Mouse (Mus musculus): ENCODE data around the gene Crocc2.
A peak's percentile ranks its signal among the peaks of the same experiment; 100 is the strongest.

Gene Crocc2

GRCm38 (mm10) chr1:93168295-93168775 is at the start of gene Crocc2:
Crocc2 (plus strand) TSS chr1:93168725.
- no peak for DNase-seq (ENCODE audit: low read depth, low spot score)

DNA sequence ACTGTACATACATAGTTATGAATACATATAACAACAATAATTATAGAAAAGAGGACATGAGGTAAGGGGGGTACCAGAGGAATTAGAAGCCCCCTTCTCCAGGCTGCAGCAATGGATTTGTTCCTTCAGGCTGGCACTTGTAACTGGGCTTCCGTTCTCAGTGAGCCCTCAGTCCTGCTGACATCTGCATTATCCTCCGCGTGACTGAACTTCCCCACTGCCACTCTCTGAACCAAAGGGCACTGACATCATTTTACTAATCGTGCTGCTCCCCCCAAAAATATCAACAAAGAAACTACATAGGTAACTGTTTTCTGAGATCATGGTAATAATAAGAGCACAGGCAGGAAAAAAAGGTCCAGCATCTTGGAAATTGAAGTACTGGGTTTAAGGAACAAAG is 49.7 kb upstream of the Crocc2 start:
- no peak for DNase-seq (ENCODE audit: low read depth, low spot score)

GRCm38 (mm10) chr1:93123179-93123854 is 45.2 kb upstream of the Crocc2 start:
- DNase-seq (ENCODE audit: low read depth, low spot score), result no peak

DNA sequence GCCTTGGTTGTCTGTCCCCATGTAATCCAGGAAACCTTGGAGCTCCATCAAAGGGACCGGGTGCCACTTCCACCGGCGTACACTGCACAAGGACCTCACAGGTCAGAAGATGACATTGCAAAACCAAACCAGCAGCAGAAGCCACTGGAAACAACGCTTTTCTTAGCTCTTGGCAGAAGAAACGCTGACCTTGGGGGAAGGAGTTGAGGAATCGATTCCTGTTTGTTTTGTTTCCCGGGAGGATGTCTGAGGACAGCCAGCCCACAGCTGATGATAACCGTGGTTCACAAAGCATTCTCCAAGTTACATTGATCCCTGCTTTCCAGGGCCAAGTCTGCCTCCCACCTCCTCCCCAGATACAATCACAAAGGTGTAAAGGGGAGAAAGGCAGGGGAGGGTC is 44.5 kb upstream of the Crocc2 start:
- no peak for DNase-seq (ENCODE audit: low read depth, low spot score)

DNA sequence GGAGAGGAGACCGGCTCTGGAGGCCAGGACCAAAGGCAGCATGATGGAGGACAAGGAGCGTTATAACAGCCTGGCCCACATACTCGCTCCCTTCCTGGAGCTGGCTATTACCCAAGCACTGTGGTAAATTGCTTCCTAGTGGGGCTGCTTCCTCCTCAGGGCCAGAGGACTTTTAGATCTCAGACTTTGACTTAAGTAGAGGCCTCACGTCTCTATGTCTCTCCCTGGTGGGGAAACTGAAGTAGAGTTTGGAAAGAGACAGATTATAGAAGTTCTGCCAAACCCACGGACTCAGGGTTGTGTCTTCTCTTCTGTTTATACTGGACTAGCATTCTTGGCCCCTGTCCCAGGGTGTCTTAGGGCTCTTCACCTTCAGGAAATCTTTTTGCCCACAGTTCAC is 43.3 kb upstream of the Crocc2 start:
- DNase-seq (ENCODE audit: low read depth, low spot score), result no peak

GRCm38 (mm10) chr1:93128209-93128608 is 40.3 kb upstream of the Crocc2 start:
- DNase-seq (ENCODE audit: low read depth, low spot score), result no peak

- DNase-seq (ENCODE audit: low read depth, low spot score), result peak; percentile 77
Measured at GRCm38 (mm10) chr1:93128710-93129349, 39.7 kb upstream of the Crocc2 start.

DNA sequence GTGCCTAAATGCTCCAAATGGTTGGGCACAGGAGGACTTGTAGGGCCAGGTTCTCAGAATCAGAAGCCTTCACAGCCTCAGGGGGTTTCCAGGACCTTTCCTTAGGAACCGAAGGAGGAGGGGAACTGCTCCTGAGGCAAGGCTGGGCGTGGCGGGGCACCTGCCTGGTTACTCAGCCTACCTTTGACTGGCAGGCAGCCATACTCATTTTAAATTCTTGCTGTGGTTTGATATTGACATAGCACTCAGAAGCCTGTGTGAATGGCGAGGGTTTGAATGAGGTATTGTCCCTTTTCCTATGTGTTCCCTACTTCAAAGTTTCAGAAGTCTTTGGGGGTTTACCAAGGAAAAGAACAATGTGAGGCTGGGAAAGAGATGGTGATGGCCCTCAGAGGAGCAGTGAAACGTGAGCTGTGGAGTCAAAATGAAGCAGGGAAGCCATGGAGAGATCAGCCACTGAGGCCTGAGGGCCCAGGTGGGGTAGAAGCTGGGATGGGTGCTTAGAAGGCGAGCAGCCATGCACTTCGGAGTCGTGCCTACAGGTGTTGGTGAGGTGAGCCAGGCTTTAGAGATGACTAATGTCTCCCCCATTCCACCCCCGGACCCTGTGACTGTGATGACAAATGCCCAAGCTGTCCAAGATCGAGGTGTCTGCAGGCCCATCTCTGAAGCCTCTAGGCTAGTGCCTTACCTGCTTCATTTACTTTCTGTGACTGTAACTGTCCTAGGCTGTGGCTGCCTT is 38.1 kb upstream of the Crocc2 start:
- DNase-seq (ENCODE audit: low read depth, low spot score), result no peak

DNA sequence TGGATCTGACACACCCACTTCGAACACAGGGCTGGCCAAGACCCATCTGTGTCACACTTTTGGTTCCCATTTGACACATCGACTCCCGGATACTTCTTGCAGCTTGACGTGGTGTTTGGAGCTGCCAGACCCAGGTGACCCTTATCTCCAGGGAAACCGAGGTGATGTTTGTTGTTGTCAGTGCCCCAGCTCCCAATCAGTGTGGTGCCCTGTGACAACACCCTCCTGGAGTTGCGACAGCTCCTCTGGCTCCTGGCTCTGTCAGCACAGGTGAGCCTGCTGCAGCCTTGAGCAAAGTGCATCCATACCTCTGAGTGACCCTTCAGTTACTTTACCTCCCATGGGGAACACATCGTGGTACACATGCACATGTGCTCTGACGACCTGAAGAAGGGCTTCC is 35.8 kb upstream of the Crocc2 start:
- DNase-seq (ENCODE audit: low read depth, low spot score), result no peak

DNA sequence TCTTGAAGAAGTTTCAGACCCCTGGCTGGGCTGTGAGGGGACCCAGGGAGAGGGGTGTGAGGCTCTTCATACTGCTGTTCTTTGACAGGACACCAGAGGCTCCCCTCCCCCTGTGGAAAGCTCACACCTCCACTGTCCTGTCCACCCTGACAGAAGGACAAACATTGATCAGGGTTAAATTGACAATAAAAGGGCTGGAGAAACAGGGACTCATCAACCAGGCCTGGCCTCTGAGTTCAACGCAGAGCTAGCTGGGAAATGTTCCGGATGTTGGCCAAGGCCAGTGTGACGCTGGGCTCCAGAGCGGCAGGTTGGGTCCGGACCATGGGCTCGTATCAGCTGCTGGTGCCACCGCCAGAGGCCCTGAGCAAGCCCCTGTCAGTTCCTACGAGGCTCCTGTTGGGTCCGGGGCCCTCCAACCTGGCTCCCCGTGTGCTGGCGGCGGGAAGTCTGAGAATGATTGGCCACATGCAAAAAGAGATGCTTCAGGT is 33.4 kb upstream of the Crocc2 start, which contains the start of gene Agxt:
TSS of gene Agxt (plus strand) at position 205 of the 491 bp plus-strand sequence.
- no peak for DNase-seq (ENCODE audit: low read depth, low spot score)

DNA sequence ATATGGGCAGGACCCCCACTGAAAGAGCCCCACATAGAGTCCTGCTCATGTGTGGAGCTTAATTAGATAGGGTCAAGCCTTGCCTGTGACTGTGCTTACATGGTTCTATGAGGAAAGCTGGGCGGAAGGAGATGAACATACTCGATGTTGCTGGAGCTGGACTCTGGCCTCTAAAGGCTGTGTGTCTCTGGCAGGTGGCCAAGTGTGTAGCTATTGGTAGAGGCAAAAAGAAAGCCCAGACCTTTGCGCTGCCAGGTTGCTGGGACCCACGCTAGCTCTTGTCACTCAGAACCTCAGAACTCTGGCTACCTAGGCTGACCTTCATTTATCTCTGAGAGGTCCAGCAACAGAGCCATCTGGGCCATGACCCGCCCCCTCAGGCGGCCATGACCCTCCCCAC is 30.0 kb upstream of the Crocc2 start:
- no peak for DNase-seq (ENCODE audit: low read depth, low spot score)

DNA sequence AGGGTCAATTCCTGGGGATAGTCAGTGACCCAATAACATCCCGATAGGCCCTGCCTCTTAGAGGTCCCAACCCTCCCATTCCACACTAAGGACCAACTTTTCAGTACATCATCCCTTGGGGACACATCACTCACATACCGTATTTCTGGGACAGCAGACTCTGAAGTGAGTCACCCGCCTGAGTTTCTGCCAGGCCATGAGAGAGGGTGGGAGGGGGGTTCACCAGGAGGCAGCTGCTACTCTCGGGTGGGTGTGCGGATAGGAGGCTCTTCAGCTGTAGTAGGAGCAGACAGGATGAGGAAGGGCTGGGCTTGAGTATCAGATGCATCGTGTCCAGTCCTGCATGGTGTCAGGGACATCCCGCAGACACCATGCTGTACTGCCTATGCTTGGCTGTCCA is 28.8 kb upstream of the Crocc2 start:
- no peak for DNase-seq (ENCODE audit: low read depth, low spot score)

GRCm38 (mm10) chr1:93142871-93143270 is 25.7 kb upstream of the Crocc2 start:
- DNase-seq (ENCODE audit: low read depth, low spot score), result no peak

- DNase-seq (ENCODE audit: low read depth, low spot score), result no peak
Measured at GRCm38 (mm10) chr1:93144176-93144575, 24.3 kb upstream of the Crocc2 start.

DNA sequence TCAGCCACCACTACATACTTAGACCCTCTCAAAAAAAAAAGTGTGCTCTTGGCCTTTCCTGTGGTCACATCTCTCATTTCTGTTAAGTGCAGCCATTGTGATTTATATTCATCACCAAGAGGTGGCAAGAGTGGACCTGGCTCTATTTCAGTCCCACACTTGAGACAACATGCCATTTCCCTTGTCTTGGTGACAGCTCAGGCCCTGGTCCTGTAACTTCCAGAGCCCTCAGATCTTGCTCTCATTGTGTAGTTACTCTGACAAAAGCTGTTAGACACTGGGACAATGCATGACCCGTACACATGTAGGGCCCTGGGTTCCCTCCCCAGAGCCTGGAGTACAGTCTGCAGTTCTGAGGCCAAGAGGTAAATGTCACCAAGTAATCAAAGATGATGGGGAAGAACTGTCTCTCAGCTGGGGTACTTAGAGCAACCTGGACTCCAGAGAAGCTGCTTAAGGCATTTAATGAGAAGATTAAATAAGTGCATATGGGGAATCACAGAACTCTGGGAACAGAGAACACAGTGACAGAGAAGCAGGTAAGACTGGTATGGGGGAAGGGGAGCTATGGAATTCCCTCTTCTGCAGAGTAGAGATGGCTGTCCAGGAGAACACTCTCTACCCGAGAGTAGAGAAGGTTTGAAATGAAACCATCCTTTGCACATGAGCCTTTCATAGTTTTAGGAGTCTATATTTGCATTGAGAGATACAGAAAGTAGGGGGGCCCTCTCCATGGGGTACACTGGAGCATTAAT is 17.4 kb upstream of the Crocc2 start:
- DNase-seq (ENCODE audit: low read depth, low spot score), result no peak

DNA sequence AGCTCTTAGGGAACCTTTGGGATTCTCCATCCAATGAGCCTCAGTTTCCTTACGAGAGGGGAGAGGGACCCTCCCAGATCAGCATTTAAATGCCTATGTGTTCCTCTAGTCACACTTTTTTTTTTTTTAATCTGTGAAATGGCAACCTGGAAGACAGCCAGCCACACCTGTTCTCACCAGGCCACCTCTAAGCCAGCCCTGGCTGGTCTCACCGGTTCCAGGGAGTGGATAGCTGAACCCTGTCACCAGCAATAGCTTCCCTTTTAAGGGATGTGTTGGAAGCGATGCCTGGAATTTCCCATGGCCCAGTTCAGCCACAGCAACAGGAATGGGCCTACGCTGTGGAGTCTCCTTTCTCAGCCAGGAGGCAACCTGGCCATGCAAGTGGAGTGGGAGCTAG is 11.0 kb upstream of the Crocc2 start:
- no peak for DNase-seq (ENCODE audit: low read depth, low spot score)

DNA sequence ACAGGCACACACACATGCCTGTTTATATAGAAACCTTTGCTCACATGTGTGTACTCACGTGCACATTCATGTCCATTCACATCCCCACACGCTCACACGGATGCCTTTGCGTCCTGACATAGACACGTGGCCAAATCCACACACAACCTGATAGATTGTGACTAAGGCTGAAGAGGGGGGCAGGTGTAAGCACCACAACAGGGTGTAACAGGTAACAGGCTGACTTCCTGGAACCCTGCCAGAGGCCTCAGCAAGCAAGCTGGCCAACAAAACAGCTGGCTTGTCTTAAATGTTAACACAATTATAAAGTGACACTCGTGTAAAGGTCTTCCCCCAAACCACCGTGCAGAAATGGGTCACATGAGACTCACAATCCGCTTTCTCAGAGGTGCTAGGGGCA is 9.6 kb upstream of the Crocc2 start:
- DNase-seq (ENCODE audit: low read depth, low spot score), result no peak

- DNase-seq (ENCODE audit: low read depth, low spot score), result no peak
Measured at GRCm38 (mm10) chr1:93159566-93160500, 8.7 kb upstream of the Crocc2 start.

DNA sequence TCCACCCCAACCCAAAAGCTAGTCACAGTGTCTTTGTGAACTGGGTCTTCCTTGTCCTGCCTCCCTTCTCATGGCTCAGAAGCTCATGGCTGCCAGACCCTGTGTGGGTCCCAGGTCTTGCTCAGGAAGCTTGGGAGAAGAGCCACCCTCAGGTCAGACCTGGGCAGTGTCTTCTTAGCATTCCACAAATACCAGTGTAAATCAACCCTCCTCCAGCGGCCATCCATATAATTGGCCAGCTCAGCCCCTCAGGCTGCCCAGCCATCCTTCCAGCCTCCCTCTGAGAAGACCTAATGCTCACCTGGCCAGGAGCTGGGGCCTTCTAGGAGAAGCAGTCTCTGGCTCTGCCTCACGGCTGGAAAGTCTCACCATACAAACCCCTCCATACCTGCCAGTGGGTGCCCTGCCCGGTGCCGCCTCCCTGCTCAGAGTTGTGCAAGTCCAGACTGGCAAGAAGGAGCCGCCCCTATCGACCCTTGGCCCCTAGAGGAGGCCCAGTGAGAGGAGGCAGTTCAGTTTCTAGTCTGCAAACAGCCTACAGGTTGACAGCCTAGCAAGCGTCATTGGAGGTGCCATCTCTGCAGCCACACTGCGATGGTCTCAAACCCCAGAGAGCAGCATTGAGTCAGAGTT is 7.9 kb upstream of the Crocc2 start, which contains the start of gene 2310007B03Rik:
TSS of gene 2310007B03Rik (minus strand) at position 448 of the 633 bp plus-strand sequence.
- DNase-seq (ENCODE audit: low read depth, low spot score), result no peak

DNA sequence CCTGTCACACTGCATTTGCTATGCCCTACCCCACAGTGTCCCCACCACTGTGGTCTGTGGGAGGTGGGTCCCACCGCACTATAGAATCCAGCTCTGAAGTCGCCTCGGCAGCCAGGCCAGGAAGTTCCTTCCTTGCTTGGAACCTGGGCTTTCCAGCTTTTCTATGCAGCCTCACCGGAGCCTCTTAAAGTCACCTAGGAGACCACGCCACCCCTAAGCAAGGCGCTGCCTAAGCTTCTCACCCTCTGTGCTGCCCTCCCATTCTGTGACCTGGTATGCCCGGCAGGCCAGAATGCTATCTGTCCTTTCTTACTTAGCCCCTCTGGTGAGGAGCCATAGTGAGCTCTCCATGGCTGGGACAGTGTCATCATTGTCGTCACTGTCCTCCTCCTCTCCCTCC is 7.2 kb upstream of the Crocc2 start:
- no peak for DNase-seq (ENCODE audit: low read depth, low spot score)

All from ES-CJ7 (cell line).